Mouse (Mus musculus): ENCODE data around the gene Slc25a40.

Slc25a40 gene

DNA sequence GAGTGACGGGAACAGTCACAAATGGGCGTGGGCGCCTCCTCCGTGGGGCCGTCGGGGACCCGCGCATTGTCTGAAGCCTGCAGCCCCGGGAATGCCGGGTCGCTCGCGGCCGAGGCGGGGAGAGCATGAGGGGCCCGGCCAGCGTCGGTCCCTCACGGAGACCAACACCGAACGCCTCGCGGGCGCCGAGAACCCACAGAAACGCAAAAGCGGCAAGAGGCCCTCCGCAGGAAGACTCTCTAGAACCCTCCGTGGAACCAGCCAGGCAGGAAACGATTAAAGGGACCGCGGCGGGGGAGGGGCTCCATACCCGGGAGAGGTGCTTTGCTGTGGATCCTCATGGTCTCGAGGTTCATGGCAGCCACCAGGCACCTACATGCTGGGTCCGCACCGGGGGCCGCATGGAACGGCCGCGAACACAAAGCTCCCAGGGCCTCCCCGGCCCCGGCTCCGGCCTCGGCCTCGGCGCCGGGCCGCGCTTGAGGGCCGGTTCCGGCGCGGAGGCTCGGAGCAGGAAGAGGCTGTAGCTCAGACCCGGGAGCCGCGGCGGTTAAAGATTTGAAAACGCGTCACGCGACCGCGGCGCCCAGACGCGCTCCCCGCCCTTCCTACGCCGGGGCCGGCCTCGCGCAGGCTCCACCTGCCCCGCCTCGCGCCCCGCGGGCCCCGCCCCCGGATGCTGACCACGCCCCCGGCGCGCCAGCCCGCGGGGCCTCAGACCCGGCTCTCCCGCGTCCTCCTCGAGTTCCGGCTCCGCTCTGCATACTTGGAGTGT lies at the start of gene Slc25a40, which contains the start of gene Dbf4:
Gene Slc25a40 (plus strand): TSS at position 694 of the 775 bp plus-strand sequence.
Gene Dbf4 (minus strand): TSS at position 560 of the 775 bp plus-strand sequence.
- DNase-seq (ENCODE audit: low spot score): peak; percentile 60

DNA sequence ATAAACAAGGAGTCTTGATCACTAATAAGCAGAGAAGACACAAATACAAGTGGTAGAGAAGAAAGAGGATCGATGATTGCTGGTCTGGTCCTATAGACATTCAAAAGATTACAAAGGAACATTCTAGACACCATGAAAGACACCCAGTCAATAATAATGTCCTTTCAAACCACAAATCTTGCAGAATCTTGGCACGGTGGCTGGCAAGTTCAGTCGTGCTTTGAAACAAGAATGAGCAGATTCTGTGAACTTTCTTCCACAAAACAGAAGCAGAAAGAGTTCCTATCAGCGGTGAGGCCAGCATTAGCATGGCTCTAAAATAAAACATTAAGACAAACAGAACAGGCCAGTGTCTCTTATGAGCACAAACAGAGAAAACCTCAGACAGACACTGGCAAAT lies 49.2 kb upstream of the Slc25a40 start:
- DNase-seq (ENCODE audit: low spot score): no peak

DNA sequence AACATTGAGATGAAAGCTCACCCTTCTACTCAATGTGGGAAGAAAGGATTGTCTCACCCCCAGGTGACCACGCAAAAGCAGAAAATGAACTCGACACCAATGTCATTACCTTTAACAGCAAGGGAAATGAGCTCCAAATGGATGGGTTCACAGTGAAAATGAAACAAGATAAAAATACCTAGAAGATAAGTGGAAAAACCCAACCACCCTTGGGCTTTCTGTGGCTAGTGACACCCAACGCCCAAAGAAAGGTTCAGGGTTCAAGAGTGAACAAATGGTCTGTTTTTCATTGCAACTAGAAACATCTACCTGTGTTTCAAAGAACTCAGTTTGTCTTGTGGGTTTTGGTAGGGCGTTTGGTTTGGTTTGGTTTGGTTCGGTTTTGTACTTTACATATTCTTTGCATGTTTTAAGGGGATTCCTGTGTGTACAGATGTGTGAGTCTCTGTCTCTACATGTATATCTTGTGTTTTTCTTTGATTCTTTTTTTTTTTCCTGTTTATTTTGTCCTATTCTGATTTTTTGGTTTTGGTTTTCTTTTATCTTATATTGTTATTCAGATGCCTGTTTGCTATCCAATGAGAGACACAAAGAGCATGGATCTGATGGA lies 48.2 kb upstream of the Slc25a40 start:
- DNase-seq (ENCODE audit: low spot score): no peak

DNA sequence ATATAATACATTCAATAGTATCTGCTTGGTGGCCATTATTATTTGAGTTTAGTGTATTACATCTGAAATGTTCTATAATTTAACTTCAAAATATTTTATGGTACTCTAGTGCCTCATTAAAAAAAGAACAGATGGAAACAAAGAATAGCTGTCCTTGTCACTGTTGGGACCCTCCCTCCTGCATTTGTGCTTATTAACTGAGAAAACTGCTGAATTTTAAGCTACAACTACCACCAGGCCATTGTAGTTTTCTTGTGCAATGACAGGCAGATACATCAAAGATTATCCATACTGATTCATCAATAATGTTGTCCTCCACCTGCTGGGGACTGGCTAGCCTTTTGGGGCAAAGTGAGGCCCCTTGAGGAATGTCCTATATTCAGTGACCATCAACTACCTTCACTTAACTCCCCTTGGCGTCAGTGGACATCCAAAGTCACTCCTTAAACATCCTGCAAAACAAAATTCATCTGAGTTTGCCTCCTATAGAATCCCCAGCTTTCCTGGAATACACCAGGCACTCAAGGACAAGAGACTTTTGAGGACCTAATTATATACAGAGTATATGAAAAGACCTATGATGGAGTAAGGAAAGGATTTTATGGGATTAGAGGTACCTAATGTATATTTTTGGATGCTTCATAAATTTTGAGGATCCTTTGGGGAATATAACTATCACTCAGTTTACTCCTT lies 28.6 kb upstream of the Slc25a40 start:
- DNase-seq (ENCODE audit: low spot score): no peak

DNA sequence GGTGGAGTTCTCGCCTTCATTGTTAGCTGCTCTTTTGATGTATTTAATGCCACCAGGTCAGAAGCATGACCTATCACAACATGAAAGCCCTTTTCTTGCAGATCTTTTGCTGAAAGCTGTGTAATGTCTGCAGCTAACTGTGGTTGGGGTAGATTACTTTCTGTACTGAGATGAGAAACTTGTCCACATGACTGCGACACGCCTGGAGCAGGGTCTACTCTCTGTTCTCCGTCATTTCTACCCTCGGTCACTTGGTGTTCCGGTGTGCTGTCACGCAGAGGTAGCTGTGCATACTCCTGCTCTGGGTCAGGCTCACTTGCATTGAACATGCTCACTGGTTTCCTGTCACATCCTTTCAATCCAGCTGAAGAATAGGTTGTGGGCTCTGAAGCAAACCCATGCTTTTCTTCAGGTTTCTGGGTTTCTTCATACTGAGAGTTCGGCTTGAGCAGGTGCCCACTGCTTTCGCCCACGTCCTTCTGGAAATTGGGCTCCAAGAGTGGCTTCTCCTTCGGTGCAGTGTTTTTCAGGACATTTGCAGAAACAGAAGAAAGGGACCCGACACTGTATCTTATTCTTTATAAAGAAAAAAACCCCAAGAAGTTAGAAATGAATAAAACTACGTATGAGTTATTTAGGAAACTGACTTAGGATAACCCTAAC lies 24.9 kb upstream of the Slc25a40 start:
- DNase-seq (ENCODE audit: low spot score): no peak

DNA sequence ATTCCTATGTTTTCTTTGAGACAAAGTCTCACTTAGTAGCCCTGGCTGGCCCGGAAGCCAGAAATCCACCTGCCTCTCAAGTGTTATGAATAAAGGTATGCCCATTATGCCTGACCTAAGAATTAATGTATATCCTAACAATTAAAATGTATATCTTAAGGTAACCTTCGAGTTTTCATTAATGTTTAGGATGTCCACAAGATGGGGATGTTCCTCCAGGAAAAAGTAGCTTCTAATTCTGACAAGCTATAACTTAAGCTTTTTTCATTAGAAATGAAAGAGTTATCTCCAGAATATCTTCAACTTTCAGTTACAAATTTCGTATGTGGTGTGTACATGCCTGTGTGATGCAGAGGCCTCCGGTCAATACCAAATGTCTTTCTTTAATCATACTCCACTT lies 13.9 kb upstream of the Slc25a40 start:
- no peak for DNase-seq (ENCODE audit: low spot score)

DNA sequence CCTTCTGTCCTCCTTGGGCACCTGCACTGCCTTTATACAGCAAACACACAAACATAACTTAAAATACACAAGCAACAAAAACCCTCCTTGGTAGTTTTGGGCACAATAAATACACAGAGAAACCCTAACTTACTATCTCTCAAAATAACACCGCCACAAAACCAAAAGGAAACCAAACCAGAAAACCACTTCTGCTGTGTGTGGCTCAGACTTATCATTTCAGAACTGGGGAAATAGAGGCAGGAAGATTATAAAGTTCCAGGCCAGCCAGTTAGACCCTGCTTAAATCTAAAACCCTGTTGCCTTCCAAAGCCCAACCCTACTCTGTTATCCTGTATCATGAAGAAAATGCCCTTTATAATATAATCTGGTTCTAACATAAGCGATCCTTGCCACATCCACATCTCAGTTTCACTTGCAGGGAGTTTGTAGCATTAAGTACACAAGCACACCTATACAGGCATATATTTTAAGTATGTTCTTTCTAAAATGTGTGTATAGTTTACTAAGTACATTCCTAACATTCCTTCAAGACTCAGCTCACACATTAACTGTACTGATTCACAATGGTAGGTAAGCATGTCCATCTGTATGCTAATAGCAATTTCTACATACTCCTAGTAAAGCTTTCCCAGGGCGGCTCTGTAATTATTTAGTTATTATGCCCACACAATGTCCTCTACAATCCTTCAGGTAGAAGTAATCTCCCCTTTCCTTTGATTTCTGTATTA lies 5.8 kb upstream of the Slc25a40 start:
- DNase-seq (ENCODE audit: low spot score): no peak

DNA sequence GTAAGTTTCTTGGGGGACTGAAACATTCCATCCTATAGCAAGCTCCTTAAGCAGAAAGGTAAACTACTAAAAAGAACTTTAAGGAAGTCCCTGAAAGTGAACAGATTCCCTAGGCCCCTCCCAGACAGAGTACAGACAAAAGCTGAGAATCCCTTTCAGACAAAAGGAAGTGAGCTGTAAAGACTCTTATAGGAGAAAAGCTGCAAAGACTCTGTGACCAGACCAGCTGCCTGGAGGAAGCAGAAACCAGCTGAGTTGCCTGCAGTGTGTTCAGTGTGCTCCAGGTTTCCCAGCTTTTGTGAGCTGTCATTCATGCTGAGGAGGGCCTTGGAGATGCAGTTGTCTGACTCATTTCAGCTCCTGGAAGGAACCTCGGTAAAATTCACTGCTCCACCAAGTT lies 5.2 kb upstream of the Slc25a40 start:
- no peak for DNase-seq (ENCODE audit: low spot score)

DNA sequence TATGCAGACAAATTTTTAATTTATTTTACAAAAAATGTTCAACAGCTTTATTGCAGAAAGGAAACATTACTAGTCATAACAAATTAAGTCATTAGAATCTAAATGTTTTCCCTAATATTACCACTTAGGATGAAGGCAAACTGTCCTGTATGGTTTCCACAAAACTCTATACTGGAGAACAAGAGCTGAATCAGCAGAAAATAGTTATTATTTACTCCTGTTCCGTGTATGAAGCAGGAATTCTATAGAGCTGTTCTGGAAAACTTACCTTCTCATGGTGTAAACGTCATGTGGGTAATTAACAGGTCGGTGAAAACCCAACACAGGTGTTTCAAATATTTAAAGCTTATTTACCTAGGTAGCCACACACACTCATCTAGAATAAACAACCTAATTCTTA lies 1.2 kb upstream of the Slc25a40 start:
- no peak for DNase-seq (ENCODE audit: low spot score)

DNA sequence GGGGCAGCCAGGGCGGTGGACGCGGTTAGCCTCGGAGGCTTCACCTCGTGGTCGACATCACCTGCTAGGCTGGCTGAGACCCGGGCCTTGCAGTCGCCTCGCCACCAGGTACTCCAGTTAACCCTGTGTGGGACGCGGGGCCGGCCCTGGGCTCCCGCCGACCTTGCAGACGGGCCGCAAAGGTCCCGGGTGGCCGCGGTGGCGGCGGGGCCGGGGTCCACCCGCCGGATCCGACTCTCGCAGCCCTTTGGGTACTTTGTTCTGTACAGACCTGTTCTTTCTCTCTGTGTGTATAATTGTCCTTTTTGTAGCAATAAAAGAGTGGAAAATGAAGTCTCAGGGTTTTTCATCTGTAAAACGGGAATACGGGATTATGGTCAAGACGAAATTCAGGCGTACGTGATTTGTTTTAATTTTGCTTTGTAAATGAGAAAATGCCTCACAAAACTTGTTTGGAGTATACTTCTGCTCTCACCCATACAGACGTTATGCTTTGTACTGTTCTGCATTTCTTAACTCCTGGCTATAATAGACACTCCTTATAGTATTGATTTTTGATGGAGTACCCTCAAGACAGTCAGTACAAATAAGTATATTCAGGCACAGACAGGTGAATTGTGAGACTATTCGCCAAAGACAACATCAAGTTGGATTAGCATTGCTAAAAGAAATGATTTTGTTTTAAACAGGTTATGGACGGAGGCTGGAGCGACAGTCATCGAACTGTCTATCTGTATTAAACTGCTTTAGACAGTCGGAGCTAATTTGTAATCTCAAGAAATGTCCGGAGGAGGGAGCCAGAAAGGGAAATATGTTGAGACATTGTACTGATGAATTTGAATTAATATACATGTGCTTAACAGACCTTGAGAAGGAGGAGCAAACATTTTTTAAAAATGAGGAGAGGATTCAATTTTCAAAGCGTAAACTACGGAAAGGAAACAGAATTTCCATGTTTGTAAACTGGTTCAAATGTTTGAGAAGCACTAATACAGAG lies 580 bp downstream of the Slc25a40 start:
- DNase-seq (ENCODE audit: low spot score): no peak

DNA sequence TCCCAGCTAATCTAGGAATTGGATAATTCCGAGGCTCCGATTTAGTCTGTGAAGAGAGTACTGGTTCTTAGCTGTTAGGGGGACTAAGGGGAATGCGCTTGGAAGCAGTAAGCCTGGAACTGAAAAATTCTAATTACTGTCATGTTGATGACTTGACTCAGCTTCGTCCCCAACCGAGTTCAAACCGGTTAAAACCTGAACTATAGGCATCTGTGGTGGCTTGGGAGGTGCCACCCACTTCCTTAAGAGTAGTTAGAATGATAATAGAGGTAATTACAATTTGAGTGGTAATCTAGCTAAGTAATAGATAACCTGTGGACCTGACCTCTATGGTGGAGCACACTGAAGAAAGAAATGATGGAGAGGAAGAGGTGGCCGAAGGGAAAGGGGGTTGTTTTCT lies 1.5 kb downstream of the Slc25a40 start:
- DNase-seq (ENCODE audit: low spot score): no peak

DNA sequence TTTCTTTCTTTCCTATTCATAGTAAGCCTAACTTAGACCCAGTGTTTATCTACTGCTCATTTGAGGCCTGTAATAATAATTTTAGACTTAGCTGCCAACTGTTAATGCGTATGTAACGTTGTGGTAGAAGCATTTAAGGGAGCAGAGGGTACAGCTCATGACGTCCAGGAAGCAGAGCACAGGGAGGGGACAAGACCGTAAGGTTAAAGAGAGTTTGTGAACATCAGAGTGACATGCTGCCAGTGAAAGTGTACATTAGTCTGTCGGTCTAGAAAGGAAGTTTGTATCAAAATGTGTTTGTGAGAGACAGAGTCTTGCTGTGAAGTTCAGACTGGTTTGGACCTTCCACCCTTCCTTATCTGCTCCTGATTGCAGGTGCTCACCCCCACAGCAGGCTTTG lies 3.2 kb downstream of the Slc25a40 start:
- DNase-seq (ENCODE audit: low spot score): no peak

DNA sequence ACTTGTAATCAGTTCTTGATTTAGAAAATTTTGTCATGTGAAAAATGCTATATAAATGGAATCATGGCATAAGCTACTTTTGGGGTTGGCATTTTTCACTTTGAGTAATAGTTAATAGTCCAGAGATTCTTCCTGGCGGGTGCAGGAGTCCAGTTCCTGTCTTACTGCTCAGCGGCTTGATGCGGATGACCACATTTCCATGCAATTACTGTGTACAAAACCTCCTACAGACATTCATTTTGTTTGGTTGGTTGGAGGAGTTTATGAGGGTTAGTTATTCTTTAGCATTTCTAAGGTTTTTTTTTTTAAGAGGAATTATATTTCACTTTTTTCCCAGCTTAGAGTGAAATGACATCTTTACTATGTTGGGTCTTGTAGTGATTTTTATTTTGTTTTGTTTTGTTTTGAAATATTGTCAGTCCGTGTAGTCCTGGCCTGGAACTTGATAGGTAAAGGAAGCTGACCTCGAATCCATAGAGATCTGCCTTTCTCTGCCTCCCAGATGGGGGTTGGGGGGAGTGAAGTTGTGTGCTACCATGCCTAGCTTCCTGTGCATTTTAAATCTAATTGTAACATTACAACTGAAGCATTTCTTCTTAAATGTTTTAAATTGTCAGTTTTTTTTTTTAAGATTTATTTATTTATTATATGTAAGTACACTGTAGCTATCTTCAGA lies 15.0 kb downstream of the Slc25a40 start:
- no peak for DNase-seq (ENCODE audit: low spot score)

DNA sequence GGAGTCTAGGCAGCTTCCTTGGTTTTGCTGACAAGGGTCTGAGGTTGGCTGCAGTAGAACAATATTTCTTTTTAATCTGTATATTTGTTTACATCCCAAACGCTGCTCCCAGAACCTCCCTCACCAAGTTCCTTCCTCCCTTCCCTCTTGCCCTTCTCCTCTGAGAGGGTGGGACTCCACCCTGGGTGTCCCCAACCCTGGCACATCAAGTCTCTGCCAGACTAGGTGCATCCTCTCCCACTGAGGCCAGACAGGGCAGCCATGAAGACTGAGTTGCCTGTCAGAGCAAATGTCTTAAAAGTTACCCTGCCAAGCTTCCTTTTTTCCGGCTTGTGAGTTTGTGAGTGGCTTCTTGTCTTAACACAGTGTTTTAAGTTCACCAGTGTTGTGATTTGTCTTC lies 16.4 kb downstream of the Slc25a40 start:
- DNase-seq (ENCODE audit: low spot score): no peak

DNA sequence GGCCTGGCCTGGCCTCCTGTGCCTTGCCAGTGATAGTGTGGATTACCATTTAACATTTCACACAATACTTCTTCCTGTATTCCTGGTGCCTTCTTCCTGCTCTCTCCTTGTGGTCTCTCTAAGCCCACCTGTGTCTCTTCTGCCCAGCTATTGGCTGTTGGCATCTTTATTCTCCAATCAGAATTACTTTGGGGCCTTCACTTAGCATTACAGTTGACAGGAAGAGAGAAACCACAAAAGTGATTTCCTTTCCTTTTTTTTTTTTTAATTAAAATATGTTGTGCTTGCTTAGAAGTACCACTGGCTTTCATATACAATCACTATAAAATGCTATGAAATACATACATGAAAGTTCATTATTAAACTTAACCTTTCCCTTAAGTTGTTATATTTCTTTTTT lies 32.9 kb downstream of the Slc25a40 start:
- DNase-seq (ENCODE audit: low spot score): no peak

DNA sequence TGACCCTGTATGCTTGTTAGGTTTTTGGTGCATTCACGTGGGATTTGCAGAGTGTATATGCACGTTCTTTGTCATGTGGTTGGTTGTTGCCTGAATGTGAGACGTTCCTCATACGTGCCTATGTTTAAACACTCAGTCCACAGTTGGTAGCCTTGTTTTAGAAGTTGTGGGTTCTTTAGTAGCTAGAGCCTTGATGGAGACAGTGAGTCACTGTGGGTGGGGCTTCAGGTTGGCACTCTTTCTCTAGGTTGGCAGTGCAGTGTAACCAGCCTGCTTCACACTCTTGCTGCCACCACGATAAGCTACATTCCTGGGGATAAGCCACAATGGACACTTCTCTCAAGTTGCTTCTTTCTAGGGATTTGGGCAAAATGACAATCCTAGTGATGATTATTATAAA lies 33.9 kb downstream of the Slc25a40 start:
- no peak for DNase-seq (ENCODE audit: low spot score)

DNA sequence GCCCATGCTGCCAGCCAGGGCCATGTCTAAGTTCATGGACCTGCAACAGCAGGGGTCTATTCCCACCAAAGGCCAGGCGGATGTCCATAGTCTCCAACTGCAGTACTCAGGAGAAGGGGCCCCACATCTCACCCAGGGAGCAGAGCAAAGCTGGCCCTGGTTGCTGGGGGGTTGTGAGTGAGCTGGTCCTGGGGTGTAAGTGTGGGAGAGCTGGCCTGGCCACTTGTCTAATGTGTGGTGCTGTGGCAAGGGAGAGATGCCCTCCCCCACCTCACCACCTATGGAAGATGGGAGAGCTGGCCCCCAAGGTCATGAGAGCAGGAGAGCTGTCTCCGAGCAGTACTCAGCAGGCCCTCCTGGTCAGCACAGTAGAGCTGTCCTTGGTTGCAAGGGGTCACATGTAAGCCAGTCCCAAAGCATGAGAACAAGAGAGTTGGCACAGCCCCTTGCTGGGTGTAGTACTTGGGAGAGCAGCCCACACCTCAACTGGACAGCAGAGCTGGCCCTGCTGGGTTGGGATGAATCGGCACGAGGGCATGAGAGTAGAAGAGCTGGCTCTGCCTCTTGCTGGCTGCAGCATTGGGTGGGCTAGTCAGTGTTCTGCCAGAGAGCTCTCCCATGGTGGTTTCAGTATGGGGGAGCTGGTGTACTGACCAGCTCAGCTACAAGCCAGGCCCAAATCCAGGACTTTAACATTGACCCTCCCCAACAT lies 65.5 kb downstream of the Slc25a40 start:
- DNase-seq (ENCODE audit: low spot score): no peak

DNA sequence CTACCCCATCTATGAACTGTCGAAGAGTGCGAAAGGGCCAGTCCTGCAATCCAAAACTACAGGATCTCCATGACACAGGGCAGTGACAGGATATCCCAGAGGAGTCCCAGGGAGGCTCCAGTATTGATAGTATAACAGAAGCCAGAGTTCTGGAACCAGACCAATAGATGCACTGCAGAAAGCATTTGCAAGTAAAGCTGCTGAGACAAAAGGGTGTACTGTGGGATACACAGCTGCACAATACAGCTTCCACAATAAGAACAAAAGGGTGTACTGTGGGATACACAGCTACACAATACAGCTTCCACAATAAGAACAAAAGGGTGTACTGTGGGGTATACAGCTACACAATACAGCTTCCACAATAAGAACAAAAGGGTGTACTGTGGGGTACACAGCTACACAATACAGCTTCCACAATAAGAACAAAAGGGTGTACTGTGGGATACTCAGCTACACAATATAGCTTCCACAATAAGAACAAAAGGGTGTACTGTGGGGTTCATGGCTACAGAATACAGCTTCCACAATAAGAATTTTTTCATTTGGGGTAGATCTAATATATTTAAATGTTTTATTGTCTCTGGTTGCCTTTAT lies 66.1 kb downstream of the Slc25a40 start:
- no peak for DNase-seq (ENCODE audit: low spot score)

DNA sequence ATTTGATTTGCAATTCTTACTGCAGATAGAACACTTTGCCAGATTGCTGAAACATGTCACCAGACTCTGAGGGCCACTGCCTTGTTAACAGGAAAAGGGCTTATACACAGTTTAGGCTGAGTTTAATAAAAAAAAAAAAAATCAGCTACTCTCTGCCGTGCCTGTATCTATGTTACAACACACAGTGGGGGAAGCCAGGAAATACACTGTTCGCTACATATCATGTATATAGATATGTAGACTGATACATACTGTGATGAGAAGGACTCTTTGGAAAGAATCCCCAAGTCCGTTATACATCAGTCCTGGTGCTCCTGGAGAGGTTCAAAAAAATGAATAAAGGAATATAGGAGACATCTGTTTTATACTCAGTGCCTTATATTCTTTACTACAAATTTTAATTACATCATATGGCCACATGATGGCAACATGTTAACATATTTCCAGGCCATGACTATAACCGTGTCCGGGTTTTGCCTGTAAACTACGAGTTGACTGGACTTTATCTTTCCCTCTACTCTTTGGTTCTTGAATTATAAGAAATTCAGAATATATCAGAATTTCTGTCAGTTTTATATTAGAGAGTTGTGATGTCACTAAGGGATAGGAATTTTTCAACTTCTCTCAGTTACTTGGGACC lies 66.9 kb downstream of the Slc25a40 start:
- no peak for DNase-seq (ENCODE audit: low spot score)

Data from urinary bladder, postnatal 10 days (tissue).